Mouse (Mus musculus): ENCODE results near the gene Dnm3. TPM values are rescaled to one million over a fixed set of nuclear protein-coding genes. Genes with fewer than 3 reads are reported as not detected.

Dnm3 gene
- polyA plus RNA-seq, 1 experiment from 2014 or later: 4.4 TPM

DNA sequence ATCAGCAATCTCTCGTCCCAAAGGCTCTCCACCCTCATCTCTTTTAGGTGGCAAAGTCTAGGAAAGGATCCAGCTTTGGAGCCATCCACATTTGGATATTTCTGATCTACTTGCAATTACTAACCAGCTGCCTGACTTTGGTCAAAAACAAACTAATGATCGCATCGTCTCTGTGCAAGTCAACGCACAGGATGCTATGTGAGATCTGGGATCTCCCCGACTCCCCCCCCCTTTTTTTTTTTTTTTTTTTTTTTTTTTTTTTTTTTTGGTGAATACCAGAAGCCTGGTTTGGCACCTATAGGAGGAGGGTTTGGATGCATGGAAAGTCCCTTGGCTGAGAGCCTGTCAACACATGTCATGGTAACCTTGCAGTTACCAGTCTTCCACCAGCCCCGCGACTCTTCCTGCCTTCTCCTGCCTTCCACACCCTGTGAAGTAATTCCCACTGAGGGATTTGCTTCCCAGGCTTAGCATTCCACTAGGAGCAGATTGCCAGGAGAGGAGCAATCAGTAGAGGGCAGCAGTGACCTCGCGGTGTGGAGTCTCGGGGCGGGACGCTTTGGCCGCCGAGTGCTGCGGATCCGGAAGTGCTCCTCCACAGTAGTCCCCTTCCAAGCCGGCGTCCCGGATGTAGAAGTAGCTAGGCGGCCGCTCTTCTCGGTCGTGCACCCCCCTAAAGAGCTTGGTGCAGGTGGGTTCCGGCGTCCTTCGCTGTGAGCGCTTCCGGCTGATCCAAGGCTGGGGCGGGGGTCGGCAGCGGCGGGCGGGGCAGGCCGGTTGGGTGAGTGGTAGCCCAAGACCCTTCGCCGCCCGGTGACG, 509.0 kb downstream of the Dnm3 start, which contains the start of gene Pigc:
TSS of gene Pigc (plus strand) at position 598 of the 819 bp plus-strand sequence.
- ATAC-seq: peak; percentile 99
- H3K27me3 ChIP-seq (replicated peaks): no peaks in the 10 kb centered on the region
- peak within 1 kb of the TSS; percentile 64 for H3K4me3 ChIP-seq (replicated peaks)
- H3K9me3 ChIP-seq: no peaks in the 10 kb centered on the region
- peak within 1 kb of the TSS; percentile 76 for H3K9ac ChIP-seq
- H3K4me1 ChIP-seq (replicated peaks): peaks cover 7% of the 10 kb centered on the region
- peak within 1 kb of the TSS; percentile 63 for H3K4me2 ChIP-seq (replicated peaks)
- WGBS: 3% methylated on average over 38 of the region's 38 CpGs
- peak within 1 kb of the TSS; percentile 81 for H3K27ac ChIP-seq
- peaks cover 4% of the 10 kb centered on the region; the same call in 1 of the 2 replicates for H3K36me3 ChIP-seq

DNA sequence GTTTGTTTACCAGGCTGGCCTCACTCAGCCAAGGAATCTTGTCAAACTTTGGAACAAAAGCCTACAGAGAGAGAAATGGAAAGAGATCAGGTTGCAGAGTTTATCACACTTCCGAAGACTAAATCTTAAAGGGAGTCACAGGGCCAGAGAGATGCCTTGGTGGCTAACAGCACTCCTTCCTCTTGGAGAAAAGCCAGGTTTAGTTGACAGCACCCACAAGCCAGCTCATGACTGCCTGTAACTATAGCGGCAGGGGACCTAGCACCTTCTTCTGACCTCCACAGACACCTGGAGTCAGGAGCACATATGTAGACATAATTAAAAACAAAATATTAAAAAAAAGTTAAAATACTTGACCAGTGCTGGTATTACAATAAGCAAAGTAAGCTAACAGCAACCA, 509.9 kb downstream of the Dnm3 start:
- Histone ChIP-seq H3K9me3 (no peaks in the 10 kb centered on the region), H3K27ac (no peak overlapping the region), H3K4me3 (replicated peaks) (no peak overlapping the region), H3K9ac (no peak overlapping the region), H3K4me2 (replicated peaks) (no peak overlapping the region), H3K4me1 (replicated peaks) (peaks cover 7% of the 10 kb centered on the region), H3K27me3 (replicated peaks) (no peaks in the 10 kb centered on the region), H3K36me3 (peaks cover 4% of the 10 kb centered on the region; the same call in 1 of the 2 replicates)
- no peak for ATAC-seq
- 46% methylated on average over 2 of the region's 2 CpGs for WGBS

DNA sequence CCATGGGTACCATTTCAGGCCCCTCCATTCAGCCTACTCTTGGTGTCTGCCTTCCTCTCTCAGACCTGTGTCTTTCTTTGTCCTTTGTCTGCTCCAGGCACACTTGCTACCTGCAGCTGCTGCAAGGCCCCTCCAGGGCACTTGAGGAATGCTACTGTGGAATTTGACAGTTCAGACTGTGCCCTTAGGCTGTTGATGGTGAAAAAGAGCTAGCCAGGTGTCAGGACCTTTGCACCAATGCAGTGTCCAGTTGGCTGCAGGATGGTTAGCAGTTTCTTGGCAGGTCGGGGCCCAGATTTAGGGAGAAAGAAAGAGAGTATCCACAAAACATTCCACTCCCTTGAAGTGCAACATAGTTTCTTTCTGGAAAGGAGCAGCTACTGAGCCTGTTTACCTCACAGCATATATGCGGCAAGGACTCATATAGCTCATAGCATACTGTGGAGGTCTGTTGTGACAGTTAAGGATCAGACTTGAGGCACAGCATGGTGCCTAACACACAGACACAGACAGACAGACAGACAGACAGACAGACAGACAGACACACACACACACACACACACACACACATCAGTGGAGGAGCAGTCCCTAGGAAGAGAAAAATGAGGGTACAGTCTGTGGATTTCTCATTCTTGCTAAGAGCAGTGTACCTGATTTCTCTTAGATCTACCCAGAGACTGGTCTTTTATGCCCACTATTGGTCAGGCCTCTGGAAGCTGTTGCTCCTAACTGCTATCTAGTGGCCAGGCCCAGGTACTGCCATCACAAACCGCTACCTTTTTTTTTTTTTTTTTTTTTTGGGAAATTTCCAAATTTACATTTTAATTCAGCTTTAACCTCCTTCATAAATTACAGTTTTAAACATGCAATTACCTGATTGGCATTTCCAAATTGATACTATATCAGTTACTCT, 515.1 kb downstream of the Dnm3 start:
- Histone ChIP-seq H3K36me3 (no peaks in the 10 kb centered on the region), H3K9me3 (no peaks in the 10 kb centered on the region), H3K27ac (no peak overlapping the region), H3K4me1 (replicated peaks) (no peaks in the 10 kb centered on the region), H3K4me3 (replicated peaks) (no peak overlapping the region), H3K4me2 (replicated peaks) (no peak overlapping the region), H3K27me3 (replicated peaks) (no peaks in the 10 kb centered on the region), H3K9ac (no peak overlapping the region)
- peak; percentile 63; the same call in 1 of the 2 replicates for ATAC-seq
- WGBS: 51% methylated on average over 3 of the region's 3 CpGs

DNA sequence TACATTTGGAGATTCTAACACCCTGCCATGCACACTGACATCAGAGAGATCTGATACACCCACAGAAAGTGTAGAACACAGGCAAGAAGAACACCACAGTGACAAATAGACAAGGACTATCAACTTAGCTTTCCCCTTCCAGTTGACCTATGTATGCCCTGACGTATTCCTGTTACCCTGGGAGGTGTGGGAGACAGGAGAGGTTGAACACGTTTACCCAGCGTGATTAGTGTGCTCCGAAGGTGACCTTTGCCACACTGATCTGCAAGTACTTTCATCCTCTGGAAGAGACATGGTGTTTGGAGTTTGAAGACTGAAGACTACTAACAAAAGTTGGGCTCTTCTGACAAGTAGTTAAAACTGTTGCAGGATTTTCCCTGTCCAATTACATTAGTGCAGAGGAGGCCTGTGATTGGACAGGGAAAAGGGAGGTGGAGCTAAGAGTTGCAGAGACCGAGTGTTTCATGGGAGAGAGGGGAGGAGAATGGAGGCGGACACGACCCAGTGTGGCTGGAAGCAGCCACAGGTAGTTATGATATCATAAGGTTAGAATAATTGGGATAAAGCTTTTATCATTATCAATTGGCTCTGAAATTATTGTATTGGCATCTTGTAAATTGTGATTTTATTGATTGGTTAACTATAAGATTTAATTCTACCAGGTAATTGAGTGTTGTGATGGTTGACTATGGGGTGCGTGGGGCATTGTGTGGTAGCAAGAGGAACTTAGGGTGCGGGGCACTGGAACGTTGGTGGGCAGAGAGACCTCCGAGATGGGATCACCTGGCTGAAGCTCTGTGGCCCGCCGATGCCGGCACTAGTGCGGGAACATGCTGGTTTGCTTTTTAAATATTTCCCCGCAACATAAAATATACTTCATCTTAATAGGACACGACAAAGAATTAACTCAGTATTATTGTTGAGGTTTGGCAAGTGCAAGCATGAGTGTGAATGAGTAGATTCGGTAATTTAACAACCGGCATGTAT, 519.6 kb downstream of the Dnm3 start:
- no peak overlapping the region for H3K4me3 ChIP-seq (replicated peaks)
- ATAC-seq: no peak
- 74% methylated on average over 19 of the region's 19 CpGs for WGBS
- H3K9ac ChIP-seq: no peak overlapping the region
- no peaks in the 10 kb centered on the region for H3K9me3 ChIP-seq
- H3K4me2 ChIP-seq (replicated peaks): no peak overlapping the region
- H3K36me3 ChIP-seq: no peaks in the 10 kb centered on the region
- no peaks in the 10 kb centered on the region for H3K4me1 ChIP-seq (replicated peaks)
- no peaks in the 10 kb centered on the region for H3K27me3 ChIP-seq (replicated peaks)
- no peak overlapping the region for H3K27ac ChIP-seq

DNA sequence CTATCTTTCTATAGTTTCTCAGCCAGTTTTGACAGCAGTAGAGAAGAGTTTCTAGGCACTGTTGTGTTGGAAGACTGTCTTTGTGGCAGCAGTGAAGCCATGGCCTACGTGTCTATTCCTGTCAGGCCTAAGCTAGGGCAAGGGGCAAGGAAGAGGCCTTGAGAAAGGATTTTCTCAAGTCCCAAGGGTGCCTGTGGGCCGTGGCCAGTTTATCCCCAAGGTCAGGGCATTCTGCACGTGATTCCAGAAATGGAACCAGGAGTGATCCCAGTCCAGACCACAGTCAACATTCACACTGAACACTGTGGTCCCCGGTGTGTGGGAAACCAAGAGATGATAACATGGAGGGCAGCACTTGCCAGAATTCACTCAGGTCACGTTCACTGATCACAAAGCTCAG, 522.0 kb downstream of the Dnm3 start:
- Histone ChIP-seq H3K36me3 (no peaks in the 10 kb centered on the region), H3K27ac (no peak overlapping the region), H3K4me2 (replicated peaks) (no peak overlapping the region), H3K4me3 (replicated peaks) (no peak overlapping the region), H3K9me3 (no peaks in the 10 kb centered on the region), H3K4me1 (replicated peaks) (no peaks in the 10 kb centered on the region), H3K27me3 (replicated peaks) (no peaks in the 10 kb centered on the region), H3K9ac (no peak overlapping the region)
- no peak for ATAC-seq
- 74% methylated on average over 5 of the region's 5 CpGs for WGBS

DNA sequence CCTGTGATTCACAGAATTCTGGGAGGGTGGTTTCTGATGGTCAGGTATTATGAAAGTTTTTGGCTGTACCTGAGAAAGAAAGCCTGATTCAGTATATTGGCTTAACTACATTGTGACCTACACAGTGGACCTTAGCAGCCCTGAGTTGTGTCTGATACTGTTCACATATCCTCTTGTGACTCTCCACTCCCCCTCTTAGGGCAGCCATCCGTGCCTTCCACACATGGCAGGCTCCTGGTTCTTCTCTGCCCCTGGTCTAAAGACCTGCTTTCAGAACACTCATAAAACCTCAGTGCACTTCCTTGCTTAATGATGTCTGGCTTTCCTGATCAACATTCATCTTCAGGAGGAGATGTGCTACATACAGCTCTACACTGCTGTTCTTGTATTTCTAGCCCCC, 525.2 kb downstream of the Dnm3 start:
- H3K27me3 ChIP-seq (replicated peaks): no peaks in the 10 kb centered on the region
- H3K9me3 ChIP-seq: no peaks in the 10 kb centered on the region
- no peak overlapping the region for H3K9ac ChIP-seq
- ATAC-seq: no peak
- no peaks in the 10 kb centered on the region for H3K4me1 ChIP-seq (replicated peaks)
- H3K27ac ChIP-seq: no peak overlapping the region
- no peak overlapping the region for H3K4me3 ChIP-seq (replicated peaks)
- no peaks in the 10 kb centered on the region for H3K36me3 ChIP-seq
- 35% methylated on average over 1 of the region's 1 CpGs for WGBS
- H3K4me2 ChIP-seq (replicated peaks): no peak overlapping the region

DNA sequence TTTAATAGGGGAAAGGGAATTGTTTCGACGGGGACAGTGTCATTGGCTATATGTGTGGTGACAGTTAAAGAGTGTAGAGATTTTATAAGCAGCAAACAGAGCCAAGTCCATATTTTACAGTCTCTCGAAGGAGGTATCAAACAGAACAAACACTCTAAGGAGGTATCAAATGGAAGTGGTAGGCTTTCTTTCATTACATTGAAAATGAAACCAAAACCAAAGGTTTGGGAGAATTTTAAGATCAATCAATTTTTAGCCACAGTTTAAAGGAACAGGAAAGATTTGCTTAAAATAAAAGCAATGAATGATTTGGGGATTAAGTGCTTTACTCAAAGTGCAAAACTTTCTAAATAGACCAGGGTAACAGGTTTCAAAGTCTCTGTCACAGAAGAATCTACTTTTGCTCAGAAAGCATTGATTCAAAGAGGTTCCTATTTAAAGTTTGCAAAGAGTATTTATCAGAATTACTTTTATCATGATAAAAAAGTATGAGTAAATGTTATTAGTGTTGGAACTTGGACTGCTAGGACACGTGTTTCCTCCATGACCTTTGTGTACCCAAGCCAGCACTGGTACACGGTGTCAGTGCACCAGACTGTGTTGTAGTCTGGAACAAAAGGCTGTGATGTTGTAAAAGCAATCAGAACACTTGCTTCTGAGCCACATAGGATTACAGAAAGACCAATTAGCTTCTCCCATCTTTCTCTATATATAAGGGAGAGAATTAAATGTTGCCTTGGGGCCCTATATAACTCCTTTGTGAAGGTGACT, 526.6 kb downstream of the Dnm3 start:
- 68% methylated on average over 5 of the region's 5 CpGs for WGBS
- ATAC-seq: peak; percentile 84
- H3K9ac ChIP-seq: no peak overlapping the region
- no peaks in the 10 kb centered on the region for H3K27me3 ChIP-seq (replicated peaks)
- no peaks in the 10 kb centered on the region for H3K9me3 ChIP-seq
- H3K27ac ChIP-seq: no peak overlapping the region
- H3K4me3 ChIP-seq (replicated peaks): no peak overlapping the region
- no peaks in the 10 kb centered on the region for H3K4me1 ChIP-seq (replicated peaks)
- no peak overlapping the region for H3K4me2 ChIP-seq (replicated peaks)
- H3K36me3 ChIP-seq: no peaks in the 10 kb centered on the region

DNA sequence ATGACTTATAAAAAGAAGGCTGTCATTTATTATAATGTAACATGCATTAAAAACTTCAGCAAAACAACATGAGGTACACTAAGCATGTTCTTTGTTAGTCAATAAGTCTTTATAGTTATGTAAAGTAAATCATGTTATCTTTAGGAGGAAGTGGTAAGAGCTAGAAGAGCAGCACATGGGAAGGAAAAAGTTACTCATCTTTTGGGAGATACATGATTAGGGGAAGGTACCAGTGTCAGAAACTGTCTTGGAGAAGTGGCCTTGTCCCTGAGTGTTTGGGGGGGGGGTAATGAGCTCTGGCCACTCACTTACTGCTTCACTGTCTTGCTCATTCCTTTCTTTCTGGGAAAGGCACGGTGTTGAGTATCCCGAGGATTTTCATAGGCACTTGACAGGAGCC, 535.8 kb downstream of the Dnm3 start:
- ATAC-seq: no peak
- H3K9me3 ChIP-seq: no peaks in the 10 kb centered on the region
- H3K36me3 ChIP-seq: no peaks in the 10 kb centered on the region
- no peaks in the 10 kb centered on the region for H3K4me1 ChIP-seq (replicated peaks)
- H3K4me3 ChIP-seq (replicated peaks): no peak overlapping the region
- no peak overlapping the region for H3K27ac ChIP-seq
- H3K4me2 ChIP-seq (replicated peaks): no peak overlapping the region
- 79% methylated on average over 2 of the region's 2 CpGs for WGBS
- no peak overlapping the region for H3K9ac ChIP-seq
- no peaks in the 10 kb centered on the region for H3K27me3 ChIP-seq (replicated peaks)

MicroRNAs within 50 kb of the gene (microRNA counts, 519-probe panel; counts per million panel counts)
- 4,802 counts per million, percentile 99 among the panel's probes with 10 or more counts for microRNA mmu-miR-199a-3p
- 4,954 counts per million, percentile 100 among the panel's probes with 10 or more counts for microRNA mmu-miR-199a-5p
- microRNA mmu-miR-214: 3,247 counts per million, percentile 82 among the panel's probes with 10 or more counts

Other genes with a start within 250 kb of the Dnm3 start
- gene Mettl13, start 70.5 kb upstream of the Dnm3 start, polyA plus RNA-seq (2015; fragmentation: Nextera tagmentation; extraction: Ambion mirVana): 21.1 and 22.0 TPM in 2 replicates
- 45.1 and 53.4 TPM in 2 replicates for gene Vamp4, start 92.5 kb upstream of the Dnm3 start, polyA plus RNA-seq (2015; fragmentation: Nextera tagmentation; extraction: Ambion mirVana)
- gene Myoc, start 161.1 kb upstream of the Dnm3 start, polyA plus RNA-seq (2015; fragmentation: Nextera tagmentation; extraction: Ambion mirVana): 0.10 and 0.21 TPM in 2 replicates
- not detected in 2 replicates for gene Myocos, start 180.2 kb upstream of the Dnm3 start, polyA plus RNA-seq (2015; fragmentation: Nextera tagmentation; extraction: Ambion mirVana)

Measured in intestine, embryonic 15.5 days (tissue).